Mouse (Mus musculus): Measurements from ENCODE around the gene Mecom.

GRCm38 (mm10) chr3:29968433-29968949, 579.3 kb downstream of the Mecom start:
- TF ChIP-seq POLR2A (IDR thresholded peaks at IDR 0.05; ENCODE audit: borderline replicate concordance, low read depth, low read length) (no peak), CTCF (IDR thresholded peaks at IDR 0.05; ENCODE audit: low read depth, low read length) (no peak)
